Mouse (Mus musculus) CD8-positive naive resting alpha-beta T cell, adult 2 months (primary cell): ENCODE results near the gene Hmgcs1.

Experiments
- DNase-seq, 2 experiments: peaks; one replicate each; pipeline ENCODE4 v3.0.0; 2022; ENCODE audit warnings: low read depth in 2 of 2, low spot score in 2 of 2

Gene Hmgcs1

DNA sequence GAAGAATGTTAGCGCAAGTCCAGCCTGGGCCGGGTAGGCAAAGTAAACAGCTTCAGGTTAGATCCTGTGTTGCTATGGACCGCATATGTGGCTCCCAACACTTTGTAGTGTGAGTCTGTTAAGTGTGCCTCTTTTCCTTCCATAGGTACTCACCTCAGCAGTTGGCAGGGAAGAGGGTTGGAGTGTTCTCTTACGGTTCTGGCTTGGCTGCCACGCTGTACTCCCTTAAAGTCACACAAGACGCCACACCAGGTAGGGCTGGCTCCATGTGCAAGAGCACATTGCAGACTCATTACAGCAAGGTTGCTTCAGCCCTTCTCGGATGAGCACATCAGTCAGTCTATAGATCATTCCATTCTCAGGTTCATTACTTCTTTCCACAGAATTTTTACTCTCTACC, 14.1 kb downstream of the Hmgcs1 start:
- DNase-seq, result no peak

DNA sequence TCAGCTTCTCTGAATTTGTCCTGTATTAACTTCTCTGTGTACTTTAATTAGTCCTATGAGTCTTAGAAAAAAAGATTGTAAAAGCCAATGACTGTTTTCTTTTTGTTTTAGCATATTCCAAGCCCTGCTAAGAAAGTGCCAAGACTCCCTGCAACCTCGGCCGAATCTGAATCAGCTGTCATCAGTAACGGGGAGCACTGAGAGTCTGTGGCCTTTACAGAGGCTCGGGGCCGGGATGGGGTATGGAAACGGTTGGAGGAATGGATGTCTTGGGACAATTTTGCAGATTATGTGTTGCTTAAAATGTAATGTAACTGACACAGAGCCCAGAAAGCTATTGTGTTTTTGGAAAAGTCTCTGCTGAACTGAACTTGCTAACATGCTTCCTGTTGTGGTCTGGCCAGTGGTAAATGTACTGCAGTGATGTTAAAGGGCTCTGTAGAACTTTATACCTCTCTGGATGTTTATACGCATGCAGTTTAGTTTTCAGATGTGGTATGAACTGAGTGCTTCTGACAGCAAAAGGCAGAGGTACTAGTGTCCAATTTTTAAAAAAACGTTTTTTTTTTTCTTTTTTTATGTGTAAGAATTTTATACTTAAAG, 16.2 kb downstream of the Hmgcs1 start:
- DNase-seq, result peak in 1 of 2 experiments; percentile 6

DNA sequence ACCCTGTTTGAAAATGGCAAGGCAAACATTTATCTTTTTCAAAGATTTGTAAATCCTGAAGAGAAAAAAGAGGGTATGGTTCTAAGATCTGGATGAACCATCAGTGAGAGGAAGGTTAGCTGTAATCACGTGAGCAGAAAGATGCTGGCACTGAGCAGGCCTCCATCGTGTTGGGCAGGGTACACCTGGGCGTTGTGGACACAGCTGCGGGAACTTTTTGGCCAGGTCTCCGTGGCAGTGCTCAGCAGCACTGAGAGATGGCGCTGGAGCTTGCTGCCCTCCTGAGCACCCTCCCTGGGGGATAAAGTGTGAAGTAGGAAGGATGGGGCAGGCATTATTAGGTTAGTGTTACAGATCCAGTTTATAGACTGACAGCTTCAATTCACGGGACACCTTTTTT, 16.8 kb downstream of the Hmgcs1 start:
- DNase-seq, result peak; percentile 14 to 17

- DNase-seq, result no peak
Observed at GRCm38 (mm10) chr13:119707906-119708305, 17.7 kb downstream of the Hmgcs1 start.

DNA sequence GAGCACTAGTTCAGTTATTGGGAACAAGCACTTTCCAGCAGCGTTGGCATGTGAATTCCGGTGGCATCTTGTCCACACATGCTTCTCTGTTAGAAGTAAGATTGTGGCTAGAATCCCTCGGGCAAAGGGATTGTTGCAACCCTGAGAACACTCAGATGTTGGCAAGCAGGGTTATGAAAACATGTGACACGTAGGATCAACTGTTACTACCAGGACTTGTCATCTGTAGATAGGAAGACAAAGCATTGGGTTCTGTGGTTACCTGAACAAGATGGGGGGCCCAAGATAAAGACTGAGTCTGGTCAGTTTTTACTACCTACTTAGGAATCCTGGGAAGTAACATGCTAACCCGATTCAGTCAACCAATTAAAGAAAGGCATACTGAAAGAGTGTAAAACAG, 18.8 kb downstream of the Hmgcs1 start:
- no peak for DNase-seq

DNA sequence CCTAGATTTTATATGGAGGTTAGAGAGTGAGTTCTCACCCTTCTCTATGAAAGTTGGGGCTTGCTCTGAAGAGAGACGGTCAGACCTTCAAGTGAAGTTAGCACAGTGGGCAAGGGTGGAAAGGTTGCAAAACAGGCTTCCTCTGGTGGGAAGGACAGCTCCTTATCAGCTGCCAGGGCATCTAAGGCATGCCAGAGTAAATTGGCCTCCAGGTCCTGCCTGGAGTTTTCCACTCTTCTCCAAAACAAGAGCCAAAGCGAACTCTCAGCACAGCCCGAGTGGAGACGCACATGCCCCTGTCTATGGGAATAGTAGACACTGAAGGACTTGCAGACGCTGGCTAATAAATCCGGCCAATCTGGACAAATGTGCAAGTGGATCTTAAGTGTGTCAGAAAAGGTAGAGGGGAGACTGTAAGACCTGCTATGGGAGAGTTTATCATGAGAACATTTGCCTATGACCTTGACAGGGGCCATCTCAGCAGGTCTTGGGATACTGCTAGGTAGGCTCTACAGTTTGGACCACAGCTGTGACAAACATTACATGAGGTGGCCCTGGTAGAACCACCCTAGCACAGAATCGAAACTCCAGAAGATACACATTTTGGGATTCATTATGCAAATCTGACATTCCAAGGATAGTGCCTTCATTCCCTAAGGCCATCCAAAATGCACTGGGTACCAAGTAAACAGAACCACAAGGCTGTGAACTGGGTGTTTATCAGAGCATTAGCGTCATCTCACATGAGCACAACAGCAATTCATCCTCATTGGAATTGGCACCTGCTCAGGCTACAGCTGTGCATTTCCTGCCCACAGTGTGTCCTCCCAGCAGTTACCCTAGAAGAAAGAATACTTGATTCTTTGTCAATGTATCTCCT, 19.4 kb downstream of the Hmgcs1 start:
- DNase-seq, result no peak

- no peak for DNase-seq
Observed at GRCm38 (mm10) chr13:119710268-119710610, 20.1 kb downstream of the Hmgcs1 start.

GRCm38 (mm10) chr13:119712463-119712862, 22.3 kb downstream of the Hmgcs1 start:
- no peak for DNase-seq

DNA sequence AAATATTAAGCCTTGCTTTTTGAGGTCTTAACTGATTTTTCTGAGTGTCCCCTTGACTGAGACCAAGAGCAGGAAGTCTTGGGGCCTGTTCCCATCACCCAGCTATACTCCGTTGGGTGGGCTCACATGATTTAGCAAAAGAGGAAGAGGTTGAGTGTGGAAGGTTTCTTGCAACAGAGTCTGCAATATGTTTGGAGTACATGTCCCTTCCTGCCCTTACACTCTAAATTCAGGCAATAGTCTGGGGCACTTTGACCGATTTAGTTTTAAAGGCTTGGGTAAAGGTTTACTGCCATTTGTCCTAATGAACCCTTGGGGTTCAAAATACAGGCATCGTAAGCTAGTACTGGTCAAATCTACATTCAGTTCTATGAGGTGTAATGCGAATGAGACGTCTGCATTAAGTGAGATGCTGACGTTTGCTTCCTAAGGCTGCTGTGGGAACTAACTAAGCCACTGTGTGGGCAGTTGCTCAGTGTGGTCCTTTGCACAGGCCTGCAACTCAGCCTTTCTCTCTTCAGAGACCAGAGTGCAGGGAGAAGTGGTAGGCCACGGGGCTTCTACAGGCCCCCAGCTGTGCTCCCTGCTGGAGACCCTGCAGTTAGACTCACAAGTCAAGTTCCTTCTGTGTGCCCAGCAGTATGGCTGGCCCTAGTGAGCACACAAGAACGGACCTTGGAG, 23.1 kb downstream of the Hmgcs1 start:
- DNase-seq, result no peak

DNA sequence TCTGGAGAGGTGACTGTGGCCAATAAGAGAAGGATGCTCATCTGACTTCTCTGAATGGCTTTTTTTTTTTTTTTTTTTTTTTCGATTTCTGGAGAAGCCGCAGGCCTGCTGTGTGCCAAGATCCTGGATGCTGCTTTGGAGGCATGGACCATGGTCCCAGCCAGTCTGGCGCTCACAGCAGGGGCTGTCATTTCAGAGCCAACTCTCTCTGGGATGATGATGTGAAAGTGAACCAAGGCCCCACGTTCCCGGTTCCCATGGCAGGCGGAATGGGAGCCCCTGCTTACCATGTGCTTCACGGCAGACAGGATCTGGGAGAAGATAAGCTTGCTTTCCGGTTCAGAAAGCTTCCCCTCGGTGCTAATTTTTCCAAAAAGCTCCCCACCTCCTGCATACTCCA, 23.6 kb downstream of the Hmgcs1 start:
- DNase-seq, result no peak

DNA sequence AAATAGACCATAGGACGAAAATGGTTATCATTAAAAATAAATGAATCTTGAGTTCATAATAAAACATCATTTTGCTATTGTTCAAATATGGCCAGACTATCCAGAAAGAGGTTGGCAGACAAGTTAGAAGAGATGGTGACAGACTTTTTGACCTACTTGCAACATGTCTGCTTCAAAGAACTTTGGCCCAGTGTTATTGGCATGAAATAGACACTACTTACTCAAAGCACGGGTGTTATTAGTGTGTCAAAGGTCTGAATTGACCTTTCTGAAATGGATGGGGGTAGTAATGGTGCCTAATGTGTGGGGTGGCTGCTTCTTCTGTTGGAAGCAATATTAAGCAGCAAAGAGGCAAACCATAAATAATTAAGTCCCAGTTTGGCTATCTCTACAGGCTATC, 25.9 kb downstream of the Hmgcs1 start:
- no peak for DNase-seq

DNA sequence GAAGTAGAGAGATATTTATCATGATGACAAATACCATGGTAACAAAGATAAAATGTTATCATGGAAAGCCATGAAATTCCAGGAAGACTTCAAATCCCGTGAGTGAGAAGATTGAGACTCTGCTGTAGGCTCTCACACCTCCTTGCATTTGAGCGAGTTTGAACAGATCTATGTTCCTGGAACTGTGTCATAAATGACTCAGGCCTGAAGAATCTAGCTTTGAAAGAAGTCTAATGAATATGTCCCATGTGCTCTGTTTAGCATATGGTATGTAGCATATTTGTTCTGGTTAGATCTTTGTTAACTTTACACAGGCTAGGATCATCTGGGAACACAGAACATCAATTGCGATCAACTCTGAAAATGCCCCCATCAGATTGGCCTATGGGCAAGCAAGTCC, 32.3 kb downstream of the Hmgcs1 start:
- DNase-seq, result no peak

DNA sequence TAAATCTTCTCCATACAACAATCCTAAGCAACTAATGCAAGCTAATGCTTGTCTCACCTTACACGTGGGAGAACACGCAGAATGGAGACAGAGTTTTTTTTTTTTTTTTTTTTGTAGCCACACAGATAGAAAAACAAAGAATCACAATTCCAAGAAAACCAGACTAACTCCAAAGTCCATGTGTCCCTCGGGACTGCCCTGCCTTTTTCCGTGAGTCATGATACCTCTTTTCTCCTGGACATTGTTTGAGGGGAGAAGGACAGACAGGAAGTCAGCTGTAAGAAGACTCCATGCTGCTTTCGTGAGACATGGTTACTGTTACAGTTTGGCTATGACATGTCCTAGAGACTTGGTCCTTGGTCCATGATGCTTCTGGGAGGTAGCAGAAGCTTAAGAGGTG, 33.2 kb downstream of the Hmgcs1 start:
- DNase-seq, result no peak

GRCm38 (mm10) chr13:119724541-119724940, 34.4 kb downstream of the Hmgcs1 start:
- DNase-seq, result no peak

DNA sequence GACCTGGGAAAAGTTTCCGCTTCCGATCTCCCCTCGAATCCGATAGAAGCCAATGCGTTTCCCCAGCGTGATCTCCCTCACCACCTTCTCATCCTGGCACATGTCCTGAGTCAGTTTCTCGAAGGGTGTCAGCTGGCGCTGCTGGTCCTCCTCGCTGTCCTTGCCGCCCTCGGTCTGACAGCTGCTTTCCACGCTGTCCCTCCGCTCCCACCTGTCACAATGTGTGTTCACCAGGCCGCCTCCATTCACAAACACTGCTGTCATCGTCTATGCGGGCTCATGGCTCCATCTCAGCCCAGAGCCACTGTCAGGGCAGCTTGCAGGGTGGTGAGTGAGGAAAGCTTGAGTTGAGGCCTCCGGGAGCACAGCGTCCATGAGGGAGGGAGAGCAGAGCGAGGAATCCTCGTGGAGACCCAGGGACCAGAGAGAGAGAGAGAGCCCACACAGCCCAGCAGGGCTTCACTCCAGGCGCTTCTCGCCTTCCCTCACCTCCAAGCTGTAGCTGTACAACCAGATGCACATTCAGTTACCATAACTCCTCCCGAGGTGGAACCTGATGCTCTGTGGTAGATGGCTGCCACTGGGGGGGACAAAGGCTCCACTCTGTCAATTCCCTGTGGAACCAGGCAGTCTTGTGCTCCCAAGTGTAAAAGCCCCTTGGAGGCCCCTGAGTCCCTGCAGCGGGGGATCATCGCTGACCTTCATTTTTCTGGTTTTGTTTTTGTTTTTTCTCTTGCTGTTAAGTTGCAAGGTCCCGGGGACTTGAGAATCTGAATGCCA, 37.6 kb downstream of the Hmgcs1 start:
- DNase-seq, result no peak

DNA sequence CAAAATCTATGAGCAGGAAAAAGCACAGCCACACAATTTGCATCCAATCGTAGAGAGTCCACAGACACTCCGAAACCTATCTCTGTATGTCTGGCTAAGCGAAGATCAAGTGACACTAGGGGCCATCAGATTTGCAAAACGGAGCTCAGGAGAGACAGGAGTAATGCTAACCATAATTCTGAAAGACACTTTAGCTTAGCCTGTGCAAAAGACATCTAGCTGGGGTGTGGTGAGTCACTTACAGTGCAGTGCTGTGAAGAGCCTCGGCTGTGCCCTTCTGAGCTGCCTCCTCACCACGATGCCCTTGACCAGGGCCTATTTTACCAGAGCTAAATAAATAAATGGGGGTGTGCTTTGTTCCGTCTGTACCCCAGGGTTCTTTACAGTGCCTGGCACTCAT, 39.2 kb downstream of the Hmgcs1 start:
- no peak for DNase-seq

- DNase-seq, result no peak
Observed at GRCm38 (mm10) chr13:119731448-119731847, 41.3 kb downstream of the Hmgcs1 start.

- DNase-seq, result no peak
Observed at GRCm38 (mm10) chr13:119741390-119742237, 51.4 kb downstream of the Hmgcs1 start.

DNA sequence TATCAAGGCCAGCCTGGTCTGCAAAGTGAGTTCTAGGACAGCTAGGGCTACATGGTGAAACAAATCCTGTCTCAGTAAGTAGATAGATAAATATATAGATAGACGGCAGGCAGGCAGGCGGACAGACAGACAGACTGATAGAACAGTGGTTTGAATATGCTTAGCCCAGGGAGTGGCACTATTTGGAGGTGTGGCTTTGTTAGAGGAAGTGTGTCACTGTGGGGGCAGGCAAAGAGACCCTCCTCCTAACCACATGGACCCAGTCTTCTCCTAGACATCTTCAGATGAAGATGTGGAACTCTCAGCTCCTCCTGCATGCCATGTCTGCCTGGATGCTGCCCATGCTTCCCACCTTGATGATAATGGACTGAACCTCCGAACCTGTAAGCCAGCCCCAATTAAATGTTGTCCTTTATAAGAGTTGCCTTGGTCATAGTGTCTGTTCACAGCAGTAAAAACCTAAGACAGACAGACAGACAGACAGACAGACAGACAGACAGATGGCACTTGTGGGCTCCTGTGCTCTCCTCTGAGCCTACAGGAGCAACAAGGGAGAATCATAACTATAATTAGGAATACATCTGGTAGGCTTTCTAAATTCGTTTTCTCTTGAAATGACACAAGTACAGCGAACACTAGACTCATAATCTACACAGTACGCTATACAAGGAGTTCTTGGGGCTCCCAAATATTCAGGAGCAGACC, 52.7 kb downstream of the Hmgcs1 start:
- no peak for DNase-seq

DNA sequence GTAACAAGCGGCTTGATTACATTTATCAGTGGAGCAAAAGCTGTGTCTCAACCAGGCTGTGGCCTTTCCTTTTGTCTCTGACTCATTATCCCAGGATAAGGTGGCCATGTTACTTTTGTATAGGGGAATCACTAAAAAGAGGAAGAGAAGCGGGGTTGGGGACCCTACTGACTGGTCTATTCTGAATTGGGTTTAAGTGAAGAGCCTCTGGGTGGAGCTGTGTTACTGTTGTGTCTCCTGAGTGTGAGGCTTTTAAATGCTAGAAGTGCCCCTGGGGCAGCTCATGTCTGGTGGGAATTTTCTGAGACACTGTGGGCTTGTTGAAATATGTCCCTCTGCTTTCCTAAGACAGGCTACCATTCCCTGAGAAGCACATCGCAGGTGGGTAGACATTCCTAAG, 53.3 kb downstream of the Hmgcs1 start:
- no peak for DNase-seq
